Mouse (Mus musculus): Measurements from ENCODE around the gene Mettl6. TPM values are rescaled to one million over a fixed set of nuclear protein-coding genes. Genes with fewer than 3 reads are reported as not detected.

Gene Mettl6
- polyA plus RNA-seq, 1 experiment from 2014 or later: 41.7 TPM

DNA sequence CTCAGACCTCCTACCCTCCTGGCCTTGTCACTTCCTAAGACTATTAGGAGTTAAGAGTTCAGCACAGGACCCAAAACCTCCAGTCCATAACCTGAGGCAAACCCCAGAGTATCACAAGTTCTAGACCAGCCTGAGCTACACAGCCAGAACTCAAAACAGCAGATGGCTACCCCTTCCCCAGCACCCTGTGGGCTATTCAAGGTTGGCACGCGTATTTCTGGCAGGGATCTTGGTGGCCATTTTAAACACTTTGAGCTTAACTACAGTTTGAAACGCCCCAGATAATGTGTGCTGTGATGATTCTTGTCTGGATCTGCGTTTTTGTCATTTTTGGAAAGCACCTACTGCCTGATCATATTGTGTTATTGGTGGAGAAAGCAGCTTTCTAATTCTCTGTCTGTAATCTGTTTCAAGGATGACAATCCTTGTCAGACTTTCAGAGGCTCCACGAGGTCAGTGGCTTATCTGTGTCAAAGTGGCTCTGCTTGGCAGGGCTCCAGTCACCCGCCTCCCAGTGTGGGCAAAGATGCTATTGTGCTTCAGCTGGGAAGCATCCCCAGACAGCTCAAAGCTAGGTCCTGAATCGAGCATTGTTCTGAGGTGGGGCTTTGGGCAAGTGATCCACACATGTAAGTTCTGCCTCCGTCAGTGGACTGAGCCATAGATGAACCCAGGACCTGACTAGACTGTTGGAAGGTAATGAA is 56.9 kb downstream of the Mettl6 start:
- 0 out of 2 replicates have a peak, but pooled peaks cover 4% of the 10 kb centered on the region for H3K36me3 ChIP-seq (replicated peaks; ENCODE audit: control insufficient read depth, insufficient read depth)
- DNase-seq (ENCODE audit: low spot score) (no peak), ATAC-seq (ENCODE audit: low FRiP score) (no peak)
- no peaks in the 10 kb centered on the region for H3K9me3 ChIP-seq (ENCODE audit: control insufficient read depth, low read length)
- H3K4me2 ChIP-seq (replicated peaks): no peak overlapping the region
- H3K9ac ChIP-seq: no peak overlapping the region
- 67% methylated on average over 8 of the region's 8 CpGs for WGBS
- no peaks in the 10 kb centered on the region for H3K27me3 ChIP-seq (ENCODE audit: control insufficient read depth, insufficient read depth, low read length)
- no peak overlapping the region for H3K4me3 ChIP-seq (replicated peaks; ENCODE audit: low read length)
- peaks cover 22% of the 10 kb centered on the region for H3K4me1 ChIP-seq (replicated peaks; ENCODE audit: control insufficient read depth, insufficient read depth, low read length)
- H3K27ac ChIP-seq: no peak overlapping the region

DNA sequence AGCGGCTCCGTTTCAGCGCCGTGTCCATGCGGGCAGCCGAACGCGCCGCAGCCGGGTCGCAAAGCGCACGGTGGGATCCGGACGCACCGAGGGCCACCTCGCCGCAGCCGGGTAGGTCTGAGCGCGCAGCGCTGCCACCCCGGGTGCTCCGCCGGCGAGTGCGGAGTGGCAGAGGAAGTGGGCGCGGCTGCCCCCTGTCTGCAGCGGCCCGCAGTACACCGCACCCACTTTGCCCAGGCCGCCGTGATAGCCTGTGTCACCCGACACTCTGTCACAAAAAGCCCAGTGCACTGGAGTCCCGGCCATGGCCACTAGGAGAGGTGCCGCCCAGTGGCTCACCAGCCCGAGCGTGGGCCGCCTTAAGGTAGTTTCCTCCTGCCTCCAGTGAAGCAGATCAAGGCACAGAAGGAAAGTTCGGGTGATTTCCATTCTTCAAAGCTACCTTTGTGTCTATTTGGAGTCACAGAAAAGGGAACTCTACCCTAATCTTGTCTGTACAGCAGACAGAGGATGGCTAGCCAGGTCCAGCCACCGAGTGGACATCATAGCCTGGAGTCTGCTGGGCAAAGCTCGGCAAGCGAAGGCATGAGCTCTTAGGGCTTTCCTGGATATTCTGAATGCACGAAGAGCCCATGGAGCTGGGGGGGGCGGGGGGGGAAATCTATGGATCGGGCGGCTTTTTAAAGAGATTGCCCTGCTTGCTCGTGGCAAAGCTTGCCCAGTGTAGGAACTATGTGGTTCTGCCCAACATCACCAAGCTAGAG is 58.7 kb downstream of the Mettl6 start, which contains the start of gene Sh3bp5:
Gene Sh3bp5 (minus strand): TSS at position 149 of the 764 bp plus-strand sequence.
- WGBS: 8% methylated on average over 48 of the region's 49 CpGs
- Histone ChIP-seq H3K4me1 (replicated peaks; ENCODE audit: control insufficient read depth, insufficient read depth, low read length) (peaks cover 29% of the 10 kb centered on the region), H3K9me3 (ENCODE audit: control insufficient read depth, low read length) (no peaks in the 10 kb centered on the region), H3K9ac (peak within 1 kb of the TSS; percentile 93), H3K27ac (peak within 1 kb of the TSS; percentile 94), H3K27me3 (ENCODE audit: control insufficient read depth, insufficient read depth, low read length) (no peaks in the 10 kb centered on the region), H3K4me3 (replicated peaks; ENCODE audit: low read length) (peak within 1 kb of the TSS; percentile 57), H3K4me2 (replicated peaks) (peak within 1 kb of the TSS; percentile 63), H3K36me3 (replicated peaks; ENCODE audit: control insufficient read depth, insufficient read depth) (peaks cover 9% of the 10 kb centered on the region; the same call in 1 of the 2 replicates)
- ATAC-seq (ENCODE audit: low FRiP score): peak; percentile 96
- DNase-seq (ENCODE audit: low spot score): peak; percentile 90

DNA sequence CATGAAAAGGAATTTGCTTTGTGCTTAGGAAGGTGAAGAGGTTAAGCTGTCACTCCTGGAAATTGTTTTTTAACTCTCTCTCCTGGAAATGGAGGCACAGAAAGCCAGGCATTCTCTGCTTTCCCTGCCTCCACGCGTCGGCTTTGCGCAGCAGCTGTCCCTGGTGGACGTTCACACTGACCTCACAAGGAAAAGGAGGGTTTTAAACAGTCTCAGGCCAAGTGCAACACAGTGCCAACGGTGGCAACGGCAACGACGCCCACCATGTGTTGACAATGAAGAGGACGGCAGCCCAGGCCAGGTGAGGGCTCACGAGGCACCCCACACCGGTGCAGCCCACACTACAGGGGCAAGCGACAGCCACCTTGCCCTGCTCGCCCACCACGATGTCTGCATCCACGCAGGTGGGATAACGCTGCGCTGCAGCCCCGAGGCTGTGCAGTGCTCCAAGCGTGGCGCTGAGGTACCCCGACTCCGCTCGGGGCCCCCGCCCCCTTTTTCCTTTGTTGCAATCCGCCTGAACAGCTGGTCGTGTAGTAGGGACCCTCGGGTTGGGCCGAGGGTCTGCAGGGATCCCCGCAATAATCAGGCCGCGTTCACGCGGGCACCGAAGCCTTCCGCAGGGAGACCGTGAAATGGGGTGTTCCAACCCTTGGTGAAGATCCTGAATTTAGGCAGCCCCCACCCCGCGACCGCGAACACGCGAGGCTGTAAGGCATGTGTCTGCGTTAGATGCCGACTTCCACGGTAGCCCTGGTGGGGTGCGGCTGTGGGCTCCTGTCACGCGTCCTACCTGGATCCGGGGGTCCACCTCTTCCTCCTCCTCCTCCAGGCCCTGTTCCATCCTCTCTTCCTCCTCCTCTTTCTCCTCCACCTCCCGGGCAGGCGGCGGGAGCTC is 59.6 kb downstream of the Mettl6 start:
- H3K4me2 ChIP-seq (replicated peaks): peak overlapping the region; percentile 63
- ATAC-seq (ENCODE audit: low FRiP score) (peak; percentile 80), DNase-seq (ENCODE audit: low spot score) (peak; percentile 63)
- no peaks in the 10 kb centered on the region for H3K27me3 ChIP-seq (ENCODE audit: control insufficient read depth, insufficient read depth, low read length)
- H3K4me1 ChIP-seq (replicated peaks; ENCODE audit: control insufficient read depth, insufficient read depth, low read length): peaks cover 29% of the 10 kb centered on the region
- peak overlapping the region; percentile 94 for H3K27ac ChIP-seq
- no peaks in the 10 kb centered on the region for H3K9me3 ChIP-seq (ENCODE audit: control insufficient read depth, low read length)
- peak overlapping the region; percentile 57 for H3K4me3 ChIP-seq (replicated peaks; ENCODE audit: low read length)
- peak overlapping the region; percentile 93 for H3K9ac ChIP-seq
- peaks cover 9% of the 10 kb centered on the region; the same call in 1 of the 2 replicates for H3K36me3 ChIP-seq (replicated peaks; ENCODE audit: control insufficient read depth, insufficient read depth)
- WGBS: under 1% methylated on average over 53 of the region's 53 CpGs

- peaks cover 29% of the 10 kb centered on the region for H3K4me1 ChIP-seq (replicated peaks; ENCODE audit: control insufficient read depth, insufficient read depth, low read length)
- no peaks in the 10 kb centered on the region for H3K9me3 ChIP-seq (ENCODE audit: control insufficient read depth, low read length)
- H3K4me3 ChIP-seq (replicated peaks; ENCODE audit: low read length): peak overlapping the region; percentile 57
- ATAC-seq (ENCODE audit: low FRiP score): no peak
- WGBS: 51% methylated on average over 5 of the region's 5 CpGs
- H3K36me3 ChIP-seq (replicated peaks; ENCODE audit: control insufficient read depth, insufficient read depth): peaks cover 9% of the 10 kb centered on the region; the same call in 1 of the 2 replicates
- no peak for DNase-seq (ENCODE audit: low spot score)
- H3K9ac ChIP-seq: peak overlapping the region; percentile 93
- peak overlapping the region; percentile 63 for H3K4me2 ChIP-seq (replicated peaks)
- no peak overlapping the region for H3K27ac ChIP-seq
- no peaks in the 10 kb centered on the region for H3K27me3 ChIP-seq (ENCODE audit: control insufficient read depth, insufficient read depth, low read length)
Observed at GRCm38 (mm10) chr14:31434426-31434825, 60.4 kb downstream of the Mettl6 start.

DNA sequence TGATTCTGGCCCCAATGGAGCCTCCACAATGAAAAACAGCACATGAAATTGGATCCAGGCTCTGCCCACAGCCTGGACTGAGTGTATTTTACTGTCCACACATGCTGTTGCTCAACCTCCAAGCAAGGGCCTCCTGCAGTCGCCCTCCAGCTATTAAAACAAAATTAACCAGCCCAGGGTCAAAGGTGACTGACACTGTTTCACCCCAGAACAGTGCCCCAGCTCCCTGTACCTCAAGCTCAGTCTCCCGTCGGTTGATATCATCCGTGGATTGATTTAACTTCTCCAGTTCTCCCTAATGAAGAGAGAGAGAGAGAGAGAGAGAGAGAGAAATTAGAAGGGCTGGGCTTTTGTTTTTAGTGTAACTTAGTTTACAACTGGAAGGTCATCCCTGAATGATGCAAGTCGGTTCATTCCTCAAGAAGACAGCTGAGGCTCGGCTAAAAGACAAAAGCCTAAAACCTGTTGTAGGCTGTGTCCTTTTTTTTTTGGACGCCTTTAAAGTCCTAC is 60.9 kb downstream of the Mettl6 start:
- Histone ChIP-seq H3K27me3 (ENCODE audit: control insufficient read depth, insufficient read depth, low read length) (no peaks in the 10 kb centered on the region), H3K4me2 (replicated peaks) (peak overlapping the region; percentile 63), H3K9ac (peak overlapping the region; percentile 93), H3K4me1 (replicated peaks; ENCODE audit: control insufficient read depth, insufficient read depth, low read length) (peaks cover 29% of the 10 kb centered on the region), H3K36me3 (replicated peaks; ENCODE audit: control insufficient read depth, insufficient read depth) (peaks cover 9% of the 10 kb centered on the region; the same call in 1 of the 2 replicates), H3K27ac (no peak overlapping the region), H3K9me3 (ENCODE audit: control insufficient read depth, low read length) (no peaks in the 10 kb centered on the region), H3K4me3 (replicated peaks; ENCODE audit: low read length) (peak overlapping the region; percentile 57)
- 18% methylated on average over 7 of the region's 7 CpGs for WGBS
- ATAC-seq (ENCODE audit: low FRiP score) (no peak), DNase-seq (ENCODE audit: low spot score) (no peak)

- H3K4me1 ChIP-seq (replicated peaks; ENCODE audit: control insufficient read depth, insufficient read depth, low read length): peaks cover 29% of the 10 kb centered on the region
- no peak overlapping the region for H3K27ac ChIP-seq
- H3K9ac ChIP-seq: no peak overlapping the region
- 84% methylated on average over 5 of the region's 5 CpGs for WGBS
- H3K4me2 ChIP-seq (replicated peaks): peak overlapping the region; percentile 63; the same call in 1 of the 2 replicates
- no peak for ATAC-seq (ENCODE audit: low FRiP score)
- H3K9me3 ChIP-seq (ENCODE audit: control insufficient read depth, low read length): no peaks in the 10 kb centered on the region
- H3K4me3 ChIP-seq (replicated peaks; ENCODE audit: low read length): no peak overlapping the region
- H3K36me3 ChIP-seq (replicated peaks; ENCODE audit: control insufficient read depth, insufficient read depth): peaks cover 11% of the 10 kb centered on the region
- no peak for DNase-seq (ENCODE audit: low spot score)
- H3K27me3 ChIP-seq (ENCODE audit: control insufficient read depth, insufficient read depth, low read length): no peaks in the 10 kb centered on the region
Observed at GRCm38 (mm10) chr14:31433126-31433525, 61.7 kb downstream of the Mettl6 start.

DNA sequence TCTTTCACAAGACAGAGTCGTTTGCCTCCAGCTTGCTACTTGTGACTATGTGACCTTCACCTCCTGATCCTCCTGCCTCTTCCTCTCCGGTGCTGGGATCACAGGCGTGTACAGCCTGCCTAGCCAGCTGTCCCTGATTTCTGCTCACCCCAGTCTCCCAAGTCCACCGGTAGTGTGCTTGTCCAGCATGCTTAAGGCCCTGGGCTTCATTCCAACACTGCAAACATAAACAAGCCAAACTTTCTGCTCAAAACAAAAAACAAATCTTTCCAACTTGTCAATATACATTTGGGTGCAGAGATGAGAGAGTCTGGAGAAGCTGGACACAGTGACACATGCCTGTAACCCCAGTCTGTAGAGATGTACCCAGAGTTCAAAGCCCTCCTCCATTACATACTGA is 62.4 kb downstream of the Mettl6 start:
- DNase-seq (ENCODE audit: low spot score) (no peak), ATAC-seq (ENCODE audit: low FRiP score) (no peak)
- no peak overlapping the region for H3K9ac ChIP-seq
- H3K4me1 ChIP-seq (replicated peaks; ENCODE audit: control insufficient read depth, insufficient read depth, low read length): peaks cover 29% of the 10 kb centered on the region
- H3K9me3 ChIP-seq (ENCODE audit: control insufficient read depth, low read length): no peaks in the 10 kb centered on the region
- peaks cover 18% of the 10 kb centered on the region for H3K36me3 ChIP-seq (replicated peaks; ENCODE audit: control insufficient read depth, insufficient read depth)
- H3K4me3 ChIP-seq (replicated peaks; ENCODE audit: low read length): no peak overlapping the region
- H3K27ac ChIP-seq: no peak overlapping the region
- no peak overlapping the region; the same call in 1 of the 2 replicates for H3K4me2 ChIP-seq (replicated peaks)
- WGBS: 60% methylated on average over 4 of the region's 4 CpGs
- H3K27me3 ChIP-seq (ENCODE audit: control insufficient read depth, insufficient read depth, low read length): no peaks in the 10 kb centered on the region

- ATAC-seq (ENCODE audit: low FRiP score) (no peak), DNase-seq (ENCODE audit: low spot score) (no peak)
- no peaks in the 10 kb centered on the region for H3K9me3 ChIP-seq (ENCODE audit: control insufficient read depth, low read length)
- peaks cover 29% of the 10 kb centered on the region for H3K4me1 ChIP-seq (replicated peaks; ENCODE audit: control insufficient read depth, insufficient read depth, low read length)
- no peak overlapping the region for H3K9ac ChIP-seq
- no peak overlapping the region for H3K4me2 ChIP-seq (replicated peaks)
- no peak overlapping the region for H3K27ac ChIP-seq
- no peaks in the 10 kb centered on the region for H3K27me3 ChIP-seq (ENCODE audit: control insufficient read depth, insufficient read depth, low read length)
- H3K36me3 ChIP-seq (replicated peaks; ENCODE audit: control insufficient read depth, insufficient read depth): peaks cover 24% of the 10 kb centered on the region
- H3K4me3 ChIP-seq (replicated peaks; ENCODE audit: low read length): no peak overlapping the region
- WGBS: 88% methylated on average over 3 of the region's 3 CpGs
Observed at GRCm38 (mm10) chr14:31431789-31432330, 63.0 kb downstream of the Mettl6 start.
